Mouse (Mus musculus) heart, embryonic 16.5 days (tissue): ENCODE results near the gene Rab8b. TPM values are rescaled to one million over a fixed set of nuclear protein-coding genes. Genes with fewer than 3 reads are reported as not detected.
"Not testable (repeated sequence)": the region's sequence is repeated elsewhere in the genome, so short reads cannot be mapped to it uniquely, and the experiment has no call there.

Source experiments
- ATAC-seq: fragments of 200-750 bp; cut with Nextera tagmentation; replicated peaks from 2 replicates; pipeline ENCODE4 v1.8.0; 2017; ENCODE audit warnings: moderate number of reproducible peaks; ENCODE audit not compliant: insufficient read depth, low FRiP score; ENCODE audit errors: extremely low read depth
- H3K27ac ChIP-seq: fragments of 300-500 bp; sonication (generic); 2 replicates; pipeline ENCODE4 v1.5.1; 2014; ENCODE audit warnings: mild to moderate bottlenecking, low read length, control low read depth, moderate library complexity
- H3K27me3 ChIP-seq: fragments of 300-500 bp; sonication (generic); 2 replicates; pipeline ENCODE4 v1.6.1; 2014; ENCODE audit warnings: low read length, mixed read lengths; ENCODE audit not compliant: control insufficient read depth, insufficient read depth
- H3K36me3 ChIP-seq: fragments of 300-500 bp; sonication (generic); 2 replicates; pipeline ENCODE4 v1.6.1; 2014; ENCODE audit not compliant: control insufficient read depth, insufficient read depth
- H3K4me1 ChIP-seq: fragments of 300-500 bp; sonication (generic); 2 replicates; pipeline ENCODE4 v1.6.1; 2014; ENCODE audit warnings: low read length, mixed read lengths; ENCODE audit not compliant: control insufficient read depth, insufficient read depth
- H3K4me2 ChIP-seq: fragments of 300-500 bp; sonication (generic); 2 replicates; pipeline ENCODE4 v1.6.1; 2014; ENCODE audit warnings: low read depth, mild to moderate bottlenecking, control low read depth, low read length
- H3K4me3 ChIP-seq: fragments of 300-500 bp; sonication (generic); 2 replicates; pipeline ENCODE4 v1.5.1; 2014; ENCODE audit warnings: mild to moderate bottlenecking, control low read depth, low read length
- H3K9ac ChIP-seq: fragments of 300-500 bp; sonication (generic); 2 replicates; pipeline ENCODE4 v1.6.1; 2014; ENCODE audit warnings: low read length, control low read depth
- H3K9me3 ChIP-seq: fragments of 300-500 bp; sonication (generic); replicated peaks from 2 replicates; pipeline ENCODE4 v1.6.1; 2016; ENCODE audit warnings: low read length; ENCODE audit not compliant: control insufficient read depth
- WGBS: fragments of 180-500 bp; shearing (Covaris S2); extraction: QIAGEN DNeasy Blood & Tissue Kit; methylation state at CpG from one replicate; pipeline ENCODE4 v1.1.7; 2014; 5-methylcytosine and 5-hydroxymethylcytosine counted together
- polyA plus RNA-seq: library from polyadenylated mRNA; unstranded; fragments of >200 nt; fragmentation: Nextera tagmentation; extraction: Ambion mirVana; gene quantifications from 2 replicates; pipeline ENCODE4 v1.2.1, GENCODE M21; 2015

Rab8b gene
- polyA plus RNA-seq, 1 experiment from 2014 or later = 17.6 TPM

- Histone ChIP-seq H3K4me2 (no peak overlapping the region), H3K36me3 (peaks cover 6% of the 10 kb centered on the region; the same call in 1 of the 2 replicates), H3K4me3 (no peak overlapping the region), H3K4me1 (peaks cover 11% of the 10 kb centered on the region), H3K27me3 (no peaks in the 10 kb centered on the region), H3K9me3 (peaks cover 7% of the 10 kb centered on the region), H3K27ac (no peak overlapping the region), H3K9ac (no peak overlapping the region)
- 97% methylated on average over 5 of the region's 5 CpGs for WGBS
- no peak for ATAC-seq
Measured at GRCm38 (mm10) chr9:66874297-66874696, 45.2 kb downstream of the Rab8b start.

GRCm38 (mm10) chr9:66873531-66873930, 46.0 kb downstream of the Rab8b start:
- peaks cover 5% of the 10 kb centered on the region; the same call in 1 of the 2 replicates for H3K36me3 ChIP-seq
- peaks cover 11% of the 10 kb centered on the region for H3K4me1 ChIP-seq
- peaks cover 7% of the 10 kb centered on the region for H3K9me3 ChIP-seq
- H3K27me3 ChIP-seq = no peaks in the 10 kb centered on the region
- no peak overlapping the region for H3K27ac ChIP-seq
- H3K9ac ChIP-seq = no peak overlapping the region
- H3K4me3 ChIP-seq = no peak overlapping the region
- ATAC-seq = no peak
- H3K4me2 ChIP-seq = no peak overlapping the region

GRCm38 (mm10) chr9:66873009-66873408, 46.5 kb downstream of the Rab8b start:
- peaks cover 15% of the 10 kb centered on the region for H3K4me1 ChIP-seq
- not testable (repeated sequence) for H3K27me3 ChIP-seq, H3K27ac ChIP-seq, H3K4me3 ChIP-seq, H3K9me3 ChIP-seq, H3K36me3 ChIP-seq, H3K9ac ChIP-seq, H3K4me2 ChIP-seq, ATAC-seq
- WGBS = 66% methylated on average over 2 of the region's 2 CpGs

GRCm38 (mm10) chr9:66872015-66872727, 47.3 kb downstream of the Rab8b start:
- H3K9ac ChIP-seq = no peak overlapping the region
- peaks cover 3% of the 10 kb centered on the region; the same call in 1 of the 2 replicates for H3K36me3 ChIP-seq
- H3K4me1 ChIP-seq = peaks cover 18% of the 10 kb centered on the region
- WGBS = 59% methylated on average over 10 of the region's 10 CpGs
- H3K4me2 ChIP-seq = no peak overlapping the region
- H3K27ac ChIP-seq = peak overlapping the region; percentile 57
- peak; percentile 55; the same call in 1 of the 2 replicates for ATAC-seq
- H3K4me3 ChIP-seq = no peak overlapping the region
- peaks cover 7% of the 10 kb centered on the region for H3K9me3 ChIP-seq
- H3K27me3 ChIP-seq = no peaks in the 10 kb centered on the region

- Histone ChIP-seq H3K9ac (no peak overlapping the region), H3K36me3 (peaks cover 4% of the 10 kb centered on the region; the same call in 1 of the 2 replicates), H3K4me1 (peaks cover 10% of the 10 kb centered on the region), H3K27me3 (no peaks in the 10 kb centered on the region), H3K4me3 (no peak overlapping the region), H3K27ac (no peak overlapping the region), H3K9me3 (no peaks in the 10 kb centered on the region), H3K4me2 (no peak overlapping the region)
- no peak for ATAC-seq
- whole genome bisulfite sequencing = 71% methylated on average over 3 of the region's 3 CpGs
Measured at GRCm38 (mm10) chr9:66864708-66865107, 54.8 kb downstream of the Rab8b start.

GRCm38 (mm10) chr9:66863456-66863855, 56.0 kb downstream of the Rab8b start:
- H3K27me3 ChIP-seq = no peaks in the 10 kb centered on the region
- peaks cover 10% of the 10 kb centered on the region for H3K4me1 ChIP-seq
- no peaks in the 10 kb centered on the region for H3K9me3 ChIP-seq
- peak overlapping the region; percentile 33 for H3K27ac ChIP-seq
- no peak overlapping the region for H3K4me2 ChIP-seq
- WGBS = 42% methylated on average over 3 of the region's 3 CpGs
- H3K9ac ChIP-seq = no peak overlapping the region
- H3K36me3 ChIP-seq = peaks cover 4% of the 10 kb centered on the region; the same call in 1 of the 2 replicates
- H3K4me3 ChIP-seq = no peak overlapping the region
- no peak for ATAC-seq

- no peak overlapping the region for H3K4me3 ChIP-seq
- no peak overlapping the region for H3K4me2 ChIP-seq
- H3K4me1 ChIP-seq = peaks cover 3% of the 10 kb centered on the region
- ATAC-seq = no peak
- no peaks in the 10 kb centered on the region for H3K27me3 ChIP-seq
- peaks cover 4% of the 10 kb centered on the region; the same call in 1 of the 2 replicates for H3K36me3 ChIP-seq
- no peak overlapping the region for H3K9ac ChIP-seq
- H3K9me3 ChIP-seq = no peaks in the 10 kb centered on the region
- WGBS = 80% methylated on average over 4 of the region's 4 CpGs
- H3K27ac ChIP-seq = no peak overlapping the region
Measured at GRCm38 (mm10) chr9:66862202-66862601, 57.3 kb downstream of the Rab8b start.

- no peak overlapping the region for H3K9ac ChIP-seq
- no peak for ATAC-seq
- WGBS = 79% methylated on average over 5 of the region's 5 CpGs
Measured at GRCm38 (mm10) chr9:66861104-66861767, 58.3 kb downstream of the Rab8b start.

GRCm38 (mm10) chr9:66859523-66859922, 60.0 kb downstream of the Rab8b start:
- Histone ChIP-seq H3K27me3 (no peaks in the 10 kb centered on the region), H3K36me3 (peaks cover 4% of the 10 kb centered on the region; the same call in 1 of the 2 replicates), H3K4me1 (peaks cover 3% of the 10 kb centered on the region), H3K4me3 (no peak overlapping the region), H3K4me2 (no peak overlapping the region), H3K27ac (no peak overlapping the region), H3K9me3 (no peaks in the 10 kb centered on the region), H3K9ac (no peak overlapping the region)
- no peak for ATAC-seq
- 77% methylated on average over 5 of the region's 5 CpGs for WGBS

More at GRCm38 (mm10) chr9:66861104-66861767, 58.3 kb downstream of the Rab8b start:
- Histone ChIP-seq H3K27me3 (no peaks in the 10 kb centered on the region), H3K4me2 (no peak overlapping the region), H3K27ac (no peak overlapping the region), H3K4me1 (peaks cover 3% of the 10 kb centered on the region), H3K4me3 (no peak overlapping the region), H3K9me3 (no peaks in the 10 kb centered on the region), H3K36me3 (peaks cover 4% of the 10 kb centered on the region; the same call in 1 of the 2 replicates)
